ENCODE assay signal across 27 mouse cellular contexts in the genomic region with DNA sequence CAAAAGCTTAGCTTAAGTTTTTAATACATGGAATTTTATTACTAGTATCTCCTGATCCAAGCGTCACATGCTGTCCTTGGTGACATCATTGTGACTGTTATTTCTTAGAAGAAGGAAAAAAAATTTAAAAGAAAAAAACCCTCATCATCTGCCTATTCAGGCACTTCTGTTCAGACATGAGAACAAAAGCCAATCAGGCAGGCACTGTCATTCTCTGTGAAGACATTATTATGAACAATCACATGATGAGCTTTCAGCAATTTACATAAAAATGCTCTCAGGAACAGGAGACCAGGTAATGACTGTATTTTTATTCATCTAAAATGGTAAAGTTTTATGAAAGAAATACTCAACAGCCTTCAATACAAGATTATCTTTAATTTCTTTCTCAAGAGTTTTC. TPM values are rescaled to one million over a fixed set of nuclear protein-coding genes. Genes with fewer than 3 reads are reported as not detected.
A peak's percentile ranks its signal among the peaks of the same experiment; 100 is the strongest.
DNase-seq lines count a peak whose midpoint lies in the region; ATAC-seq and TF ChIP-seq lines count a peak whose summit lies in the region.
"Had no signal": no experiment of that assay in that cellular context is flagged by ENCODE, and none has a peak within 500 bp of the region (broad histone marks: within the 10 kb centered on the region; RNA-seq: fewer than 3 reads in every experiment).

No protein-coding gene starts in this region.

- H3K4me3 ChIP-seq in forebrain, embryonic 13.5 days, result no peak overlapping the region
- no peak overlapping the region for H3K4me3 ChIP-seq in forebrain, embryonic 11.5 days (ENCODE audit: low read depth, low read length)
- H3K4me3 ChIP-seq in forebrain, embryonic 15.5 days, result no peak overlapping the region
- no peak overlapping the region for H3K4me3 ChIP-seq in forebrain, embryonic 12.5 days (replicated peaks)
- no peak overlapping the region for H3K4me3 ChIP-seq in forebrain, postnatal 0 days (ENCODE audit: low read depth, low read length)
- H3K4me3 ChIP-seq: embryonic facial prominence, embryonic 13.5 days; embryonic facial prominence, embryonic 15.5 days; erythroblast, embryonic 14.5 days had no signal

- peak; percentile 66; the same call in 1 of the 2 replicates for ATAC-seq in forebrain, embryonic 13.5 days
- no peak for ATAC-seq in forebrain, embryonic 11.5 days (replicated peaks; ENCODE audit: low FRiP score)
- peak; percentile 67 for ATAC-seq in forebrain, embryonic 15.5 days (replicated peaks)
- ATAC-seq in forebrain, embryonic 12.5 days (ENCODE audit: low FRiP score), result no peak
- peak; percentile 94 for ATAC-seq in forebrain, postnatal 0 days
- ATAC-seq: activated CD4-positive, CD25-positive, alpha-beta regulatory T cell, adult 4 months; CD4-positive, CD25-positive, alpha-beta regulatory T cell, adult 4 months; Patski had no signal

- H3K27me3 ChIP-seq in forebrain, embryonic 13.5 days, result no peaks in the 10 kb centered on the region
- H3K27me3 ChIP-seq in forebrain, embryonic 11.5 days (ENCODE audit: control insufficient read depth, insufficient read depth, low read length), result no peaks in the 10 kb centered on the region
- no peaks in the 10 kb centered on the region for H3K27me3 ChIP-seq in forebrain, embryonic 15.5 days
- H3K27me3 ChIP-seq in forebrain, embryonic 12.5 days, result no peaks in the 10 kb centered on the region
- no peaks in the 10 kb centered on the region for H3K27me3 ChIP-seq in forebrain, postnatal 0 days (ENCODE audit: insufficient read depth, low read length)
- H3K27me3 ChIP-seq: CH12.LX; embryonic facial prominence, embryonic 13.5 days; embryonic facial prominence, embryonic 15.5 days; Patski had no signal

- no peak for DNase-seq in forebrain, embryonic 11.5 days (ENCODE audit: low spot score)
- DNase-seq in forebrain, postnatal 0 days, result peak; percentile 18
- DNase-seq in frontal cortex, adult 2 months (ENCODE audit: extremely low spot score in 1 of 2, low spot score in 1 of 2), result no peak
- DNase-seq: adrenal gland, adult 8-10 months; adrenal gland, postnatal 14 days; adrenal gland, postnatal 36 days; B cell, adult 2 months; cerebellum, adult 11 months; cerebellum, adult 18-20 months; cerebellum, adult 8-10 months; cerebellum, adult 9-11 months; cerebellum, postnatal 14 days; cerebellum, postnatal 36 days; embryo, embryonic 11 days had no signal

- H3K4me2 ChIP-seq in forebrain, embryonic 13.5 days, result no peak overlapping the region
- H3K4me2 ChIP-seq in forebrain, embryonic 11.5 days (ENCODE audit: low read depth, low read length, severe bottlenecking), result no peak overlapping the region
- H3K4me2 ChIP-seq in forebrain, embryonic 15.5 days (replicated peaks), result no peak overlapping the region
- no peak overlapping the region for H3K4me2 ChIP-seq in forebrain, embryonic 12.5 days
- H3K4me2 ChIP-seq in forebrain, postnatal 0 days (ENCODE audit: low read depth), result no peak overlapping the region
- H3K4me2 ChIP-seq: embryonic facial prominence, embryonic 13.5 days; embryonic facial prominence, embryonic 15.5 days had no signal

- no peaks in the 10 kb centered on the region for H3K9me3 ChIP-seq in forebrain, embryonic 13.5 days (replicated peaks)
- H3K9me3 ChIP-seq in forebrain, embryonic 11.5 days (ENCODE audit: control insufficient read depth, low read length), result no peaks in the 10 kb centered on the region
- H3K9me3 ChIP-seq in forebrain, embryonic 15.5 days, result no peaks in the 10 kb centered on the region
- H3K9me3 ChIP-seq in forebrain, embryonic 12.5 days, result no peaks in the 10 kb centered on the region
- no peaks in the 10 kb centered on the region for H3K9me3 ChIP-seq in forebrain, postnatal 0 days (ENCODE audit: low read length)
- H3K9me3 ChIP-seq: embryonic facial prominence, embryonic 13.5 days; embryonic facial prominence, embryonic 15.5 days; G1E had no signal

- no peak for TF ChIP-seq CTCF in forebrain, postnatal 0 days (IDR thresholded peaks at IDR 0.05; ENCODE audit: low read depth)

- no peaks in the 10 kb centered on the region for H3K4me1 ChIP-seq in forebrain, embryonic 13.5 days
- no peaks in the 10 kb centered on the region for H3K4me1 ChIP-seq in forebrain, embryonic 11.5 days (replicated peaks; ENCODE audit: control insufficient read depth, insufficient read depth, low read length)
- H3K4me1 ChIP-seq in forebrain, embryonic 15.5 days, result no peaks in the 10 kb centered on the region
- no peaks in the 10 kb centered on the region for H3K4me1 ChIP-seq in forebrain, embryonic 12.5 days
- H3K4me1 ChIP-seq in forebrain, postnatal 0 days (ENCODE audit: insufficient read depth), result no peaks in the 10 kb centered on the region
- H3K4me1 ChIP-seq: embryonic facial prominence, embryonic 13.5 days; embryonic facial prominence, embryonic 15.5 days had no signal

- H3K27ac ChIP-seq in forebrain, embryonic 13.5 days, result no peak overlapping the region
- no peak overlapping the region for H3K27ac ChIP-seq in forebrain, embryonic 11.5 days (ENCODE audit: low read depth, low read length)
- H3K27ac ChIP-seq in forebrain, embryonic 15.5 days (replicated peaks), result no peak overlapping the region
- H3K27ac ChIP-seq in forebrain, embryonic 12.5 days, result no peak overlapping the region
- no peak overlapping the region for H3K27ac ChIP-seq in forebrain, postnatal 0 days (ENCODE audit: low read depth, low read length)
- H3K27ac ChIP-seq: embryonic facial prominence, embryonic 13.5 days; embryonic facial prominence, embryonic 15.5 days had no signal

- WGBS in forebrain, embryonic 13.5 days, result 97% methylated on average over 1 of the region's 1 CpGs
- 96% methylated on average over 1 of the region's 1 CpGs for WGBS in forebrain, embryonic 11.5 days
- WGBS in forebrain, embryonic 15.5 days, result 78% methylated on average over 1 of the region's 1 CpGs
- WGBS in forebrain, embryonic 12.5 days, result 91% methylated on average over 1 of the region's 1 CpGs
- 92% methylated on average over 1 of the region's 1 CpGs for WGBS in forebrain, postnatal 0 days

- peaks cover 86% of the 10 kb centered on the region for H3K36me3 ChIP-seq in forebrain, embryonic 13.5 days (ENCODE audit: poor library complexity, severe bottlenecking)
- peaks cover 3% of the 10 kb centered on the region; the same call in 1 of the 2 replicates for H3K36me3 ChIP-seq in forebrain, embryonic 11.5 days (ENCODE audit: control insufficient read depth, insufficient read depth, low read length)
- H3K36me3 ChIP-seq in forebrain, embryonic 15.5 days, result peaks cover 86% of the 10 kb centered on the region
- peaks cover 75% of the 10 kb centered on the region for H3K36me3 ChIP-seq in forebrain, embryonic 12.5 days (replicated peaks)
- peaks cover 70% of the 10 kb centered on the region for H3K36me3 ChIP-seq in forebrain, postnatal 0 days (ENCODE audit: insufficient read depth)

- no peak overlapping the region for H3K9ac ChIP-seq in forebrain, embryonic 13.5 days
- H3K9ac ChIP-seq in forebrain, embryonic 11.5 days (ENCODE audit: low read length), result no peak overlapping the region
- no peak overlapping the region for H3K9ac ChIP-seq in forebrain, embryonic 15.5 days (replicated peaks)
- no peak overlapping the region for H3K9ac ChIP-seq in forebrain, embryonic 12.5 days
- no peak overlapping the region for H3K9ac ChIP-seq in forebrain, postnatal 0 days
- H3K9ac ChIP-seq: embryonic facial prominence, embryonic 13.5 days; embryonic facial prominence, embryonic 15.5 days had no signal

RNA-seq across cellular contexts. Expression of a gene that starts 14.7 kb away (rescaled TPM):
- 119 and 123 TPM in 2 replicates for polyA plus RNA-seq in forebrain, embryonic 13.5 days (2015; fragmentation: Nextera tagmentation; extraction: Ambion mirVana)
- polyA plus RNA-seq in forebrain, embryonic 11.5 days (2014; fragmentation: Nextera tagmentation; extraction: Ambion mirVana), result 119 and 121 TPM in 2 replicates
- polyA plus RNA-seq in forebrain, embryonic 15.5 days (2015; fragmentation: Nextera tagmentation; extraction: Ambion mirVana), result 84.1 and 90.4 TPM in 2 replicates
- polyA plus RNA-seq in forebrain, embryonic 12.5 days (2016; fragmentation: Nextera tagmentation; extraction: Ambion mirVana), result 108 and 109 TPM in 2 replicates
- 30.5 and 32.1 TPM in 2 replicates for total RNA-seq in forebrain, postnatal 0 days (2014; rRNA removed)
- 81.5 and 85.7 TPM in 2 replicates for polyA plus RNA-seq in forebrain, postnatal 0 days (2015; fragmentation: Nextera tagmentation; extraction: Ambion mirVana)
- polyA plus RNA-seq in frontal cortex, adult 2 months (2012; rRNA removed), result 21.4 and 22.8 TPM in 2 replicates

RNA-seq across cellular contexts. Expression of a gene that starts 21.6 kb away (rescaled TPM):
- 0.15 TPM in 1 of 2 replicates, not detected in the other for polyA plus RNA-seq in forebrain, embryonic 13.5 days (2015; fragmentation: Nextera tagmentation; extraction: Ambion mirVana)
- not detected in 2 replicates for polyA plus RNA-seq in forebrain, embryonic 11.5 days (2014; fragmentation: Nextera tagmentation; extraction: Ambion mirVana)
- 0.19 TPM in 1 of 2 replicates, not detected in the other for polyA plus RNA-seq in forebrain, embryonic 15.5 days (2015; fragmentation: Nextera tagmentation; extraction: Ambion mirVana)
- 0.10 TPM in 1 of 2 replicates, not detected in the other for polyA plus RNA-seq in forebrain, embryonic 12.5 days (2016; fragmentation: Nextera tagmentation; extraction: Ambion mirVana)
- total RNA-seq in forebrain, postnatal 0 days (2014; rRNA removed), result 0.08 and 0.29 TPM in 2 replicates
- 0.08 TPM in 1 of 2 replicates, not detected in the other for polyA plus RNA-seq in forebrain, postnatal 0 days (2015; fragmentation: Nextera tagmentation; extraction: Ambion mirVana)
- polyA plus RNA-seq in frontal cortex, adult 2 months (2012; rRNA removed), result 0.08 TPM in 1 of 2 replicates, not detected in the other
- total RNA-seq: adrenal gland, adult 18-20 months; adrenal gland, adult 8-10 months; adrenal gland, postnatal 14 days; adrenal gland, postnatal 36 days; CH12.LX; common myeloid progenitor, adult 5-6 weeks had no signal
- polyA plus RNA-seq: activated CD4-positive, CD25-positive, alpha-beta regulatory T cell, adult 4 months; CD4-positive, CD25-positive, alpha-beta regulatory T cell, adult 4 months; erythroblast, embryonic 14.5 days; G1E had no signal

RNA-seq across cellular contexts. Expression of a gene that starts 41.0 kb away (rescaled TPM):
- 0.75 and 0.94 TPM in 2 replicates for polyA plus RNA-seq in forebrain, embryonic 13.5 days (2015; fragmentation: Nextera tagmentation; extraction: Ambion mirVana)
- 0.08 and 0.25 TPM in 2 replicates for polyA plus RNA-seq in forebrain, embryonic 11.5 days (2014; fragmentation: Nextera tagmentation; extraction: Ambion mirVana)
- 3.0 and 3.6 TPM in 2 replicates for polyA plus RNA-seq in forebrain, embryonic 15.5 days (2015; fragmentation: Nextera tagmentation; extraction: Ambion mirVana)
- polyA plus RNA-seq in forebrain, embryonic 12.5 days (2016; fragmentation: Nextera tagmentation; extraction: Ambion mirVana), result 0.60 and 0.82 TPM in 2 replicates
- 11.8 and 18.4 TPM in 2 replicates for total RNA-seq in forebrain, postnatal 0 days (2014; rRNA removed)
- 7.4 and 11.9 TPM in 2 replicates for polyA plus RNA-seq in forebrain, postnatal 0 days (2015; fragmentation: Nextera tagmentation; extraction: Ambion mirVana)
- 6.0 and 6.7 TPM in 2 replicates for polyA plus RNA-seq in frontal cortex, adult 2 months (2012; rRNA removed)
- total RNA-seq: adrenal gland, adult 18-20 months; CH12.LX; common myeloid progenitor, adult 5-6 weeks had no signal
- polyA plus RNA-seq: activated CD4-positive, CD25-positive, alpha-beta regulatory T cell, adult 4 months; CD4-positive, CD25-positive, alpha-beta regulatory T cell, adult 4 months; erythroblast, embryonic 14.5 days; G1E; Patski had no signal

Comparison
In these comparisons a context has a peak if more than half of its experiments do, and no peak if none do; other contexts are left out.
1. ATAC-seq: peak in forebrain, embryonic 13.5 days (single experiment), forebrain, embryonic 15.5 days (single experiment) and forebrain, postnatal 0 days (single experiment); none in forebrain, embryonic 11.5 days (single experiment) and forebrain, embryonic 12.5 days (single experiment).